Mouse (Mus musculus) embryonic facial prominence, embryonic 12.5 days (tissue): Measurements from ENCODE around the gene Arid1b. TPM values are rescaled to one million over a fixed set of nuclear protein-coding genes. Genes with fewer than 3 reads are reported as not detected.

Source experiments
- ATAC-seq: fragments of 200-750 bp; cut with Nextera tagmentation; 2 replicates; pipeline ENCODE4 v1.8.0; 2017; ENCODE audit not compliant: insufficient number of reproducible peaks, insufficient read depth, low FRiP score, low TSS enrichment
- H3K27ac ChIP-seq: fragments of 300-500 bp; sonication (generic); 2 replicates; pipeline ENCODE4 v1.5.1; 2016; ENCODE audit warnings: mild to moderate bottlenecking
- H3K27me3 ChIP-seq: fragments of 300-500 bp; sonication (generic); 2 replicates; pipeline ENCODE4 v1.6.1; 2016; ENCODE audit warnings: mild to moderate bottlenecking, moderate library complexity
- H3K36me3 ChIP-seq: fragments of 300-500 bp; sonication (generic); 2 replicates; pipeline ENCODE4 v1.6.1; 2016; ENCODE audit warnings: mild to moderate bottlenecking
- H3K4me1 ChIP-seq: fragments of 300-500 bp; sonication (generic); 2 replicates; pipeline ENCODE4 v1.6.1; 2016
- H3K4me2 ChIP-seq: fragments of 300-500 bp; sonication (generic); replicated peaks from 2 replicates; pipeline ENCODE4 v1.6.1; 2016; ENCODE audit warnings: mild to moderate bottlenecking, moderate library complexity
- H3K4me3 ChIP-seq: fragments of 300-500 bp; sonication (generic); 2 replicates; pipeline ENCODE4 v1.5.1; 2016; ENCODE audit warnings: mild to moderate bottlenecking
- H3K9ac ChIP-seq: fragments of 300-500 bp; sonication (generic); 2 replicates; pipeline ENCODE4 v1.6.1; 2016; ENCODE audit warnings: mild to moderate bottlenecking, moderate library complexity
- H3K9me3 ChIP-seq: fragments of 300-500 bp; sonication (generic); 2 replicates; pipeline ENCODE4 v1.6.1; 2016; ENCODE audit warnings: mild to moderate bottlenecking, moderate library complexity
- WGBS: fragments of 180-500 bp; shearing (Covaris S2); methylation state at CpG from one replicate; pipeline ENCODE4 v1.1.7; 2016; 5-methylcytosine and 5-hydroxymethylcytosine counted together
- polyA plus RNA-seq: library from polyadenylated mRNA; unstranded; fragments of >200 nt; fragmentation: Nextera tagmentation; extraction: Ambion mirVana; gene quantifications from 2 replicates; pipeline ENCODE4 v1.2.1, GENCODE M21; 2016

The Arid1b gene
- polyA plus RNA-seq, 1 experiment from 2014 or later = 18.5 TPM

DNA sequence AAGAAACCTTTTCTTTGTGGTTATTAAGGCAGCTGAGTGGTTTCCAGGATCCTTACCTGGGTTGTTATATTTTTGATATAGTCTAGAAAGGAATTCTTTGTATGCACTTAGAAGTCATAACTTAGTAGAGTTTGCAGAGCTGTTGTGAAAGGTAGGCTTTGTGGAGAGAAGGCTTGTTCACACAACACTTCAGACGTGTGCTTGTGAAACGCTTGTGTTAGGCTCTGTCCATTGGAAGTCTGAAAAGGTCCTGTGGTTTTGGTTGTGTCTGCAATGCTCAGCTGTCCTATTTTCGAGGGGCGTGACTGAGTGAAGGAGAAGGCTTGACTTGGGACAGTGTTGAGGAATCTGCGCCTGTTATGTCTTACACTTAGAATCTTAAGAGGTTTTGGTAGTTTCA lies 51.5 kb downstream of the Arid1b start:
- Histone ChIP-seq H3K4me1 (peaks cover 11% of the 10 kb centered on the region; the same call in 1 of the 2 replicates), H3K27me3 (no peaks in the 10 kb centered on the region), H3K9ac (no peak overlapping the region), H3K9me3 (no peaks in the 10 kb centered on the region), H3K4me2 (no peak overlapping the region), H3K36me3 (peaks cover 9% of the 10 kb centered on the region), H3K27ac (no peak overlapping the region), H3K4me3 (no peak overlapping the region)
- 86% methylated on average over 5 of the region's 5 CpGs for WGBS
- no peak for ATAC-seq

DNA sequence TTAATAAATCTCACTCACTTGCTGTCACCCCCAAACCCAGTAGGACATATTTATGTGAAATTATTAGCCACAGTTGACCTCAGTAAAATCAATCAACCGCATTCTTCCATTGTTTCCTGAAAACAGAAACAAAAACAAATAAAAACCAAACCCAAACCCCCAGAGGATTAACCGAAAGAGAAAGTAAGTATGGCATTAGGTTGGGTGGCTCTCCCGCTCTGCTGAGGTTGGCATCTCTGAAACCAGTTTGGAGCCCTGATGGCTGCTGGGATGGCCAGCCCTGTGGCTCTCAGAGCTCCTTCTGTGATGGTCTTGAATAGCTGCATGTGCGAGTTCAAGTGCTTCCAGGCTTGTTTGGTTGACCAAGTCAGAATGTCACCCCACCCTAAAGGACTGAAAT lies 53.2 kb downstream of the Arid1b start:
- 94% methylated on average over 4 of the region's 4 CpGs for WGBS
- Histone ChIP-seq H3K4me2 (no peak overlapping the region), H3K9me3 (no peaks in the 10 kb centered on the region), H3K9ac (no peak overlapping the region), H3K4me1 (peaks cover 13% of the 10 kb centered on the region; the same call in 1 of the 2 replicates), H3K27me3 (no peaks in the 10 kb centered on the region), H3K4me3 (no peak overlapping the region), H3K27ac (no peak overlapping the region), H3K36me3 (peaks cover 3% of the 10 kb centered on the region; the same call in 1 of the 2 replicates)
- no peak for ATAC-seq

DNA sequence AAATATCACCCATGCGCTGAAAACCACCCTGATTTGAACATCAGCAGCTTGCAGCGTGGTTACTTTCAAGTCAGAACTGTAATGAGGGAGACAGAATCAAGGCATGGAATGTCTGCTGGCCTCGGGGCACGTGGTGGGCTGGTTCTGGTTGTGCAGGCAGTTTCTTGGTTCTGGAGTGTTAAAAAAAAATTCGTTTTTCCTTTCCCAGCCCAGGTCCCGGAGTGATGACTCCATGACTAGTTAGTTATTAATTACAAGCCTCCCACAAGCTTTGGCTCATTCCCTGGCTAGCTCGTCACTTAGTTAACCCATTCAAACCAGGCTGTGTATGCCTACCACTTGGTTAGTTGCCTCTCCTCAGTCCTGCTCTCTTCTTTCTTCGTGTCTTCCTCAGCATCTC lies 56.1 kb downstream of the Arid1b start:
- Histone ChIP-seq H3K9me3 (no peaks in the 10 kb centered on the region), H3K4me3 (no peak overlapping the region), H3K27me3 (no peaks in the 10 kb centered on the region), H3K36me3 (no peaks in the 10 kb centered on the region), H3K4me1 (peaks cover 20% of the 10 kb centered on the region), H3K4me2 (no peak overlapping the region), H3K9ac (no peak overlapping the region), H3K27ac (no peak overlapping the region)
- ATAC-seq = no peak
- 81% methylated on average over 8 of the region's 8 CpGs for WGBS

DNA sequence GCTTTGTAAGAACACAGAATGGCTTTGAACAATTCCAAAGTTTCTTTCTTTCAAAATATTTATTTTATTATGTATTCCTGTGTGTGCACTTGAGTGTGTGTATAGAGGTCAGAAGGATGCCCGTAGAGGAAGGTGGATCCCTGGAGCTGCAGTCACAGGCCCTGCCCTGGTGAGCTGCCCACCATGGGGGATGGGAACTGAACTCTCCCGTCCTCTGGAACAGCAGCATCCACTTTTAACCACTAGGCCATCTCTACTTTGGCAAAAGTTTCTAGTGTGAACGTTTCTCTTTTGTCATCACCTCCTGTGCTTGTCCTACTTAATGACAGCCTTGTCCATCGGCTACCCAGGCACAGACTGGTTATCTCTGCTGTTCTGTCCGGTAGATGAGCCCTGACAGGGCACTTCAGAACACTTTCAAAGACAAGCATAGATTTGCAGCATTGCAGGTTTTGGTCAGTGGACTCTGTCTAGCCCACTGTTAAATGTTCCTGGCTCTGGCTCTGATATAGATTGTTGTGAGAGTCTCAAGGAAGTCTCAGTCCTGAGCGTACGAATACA lies 56.9 kb downstream of the Arid1b start:
- no peak for ATAC-seq
- Histone ChIP-seq H3K27ac (no peak overlapping the region), H3K4me3 (no peak overlapping the region), H3K27me3 (no peaks in the 10 kb centered on the region), H3K36me3 (no peaks in the 10 kb centered on the region), H3K4me2 (no peak overlapping the region), H3K9me3 (no peaks in the 10 kb centered on the region), H3K4me1 (peaks cover 26% of the 10 kb centered on the region), H3K9ac (no peak overlapping the region)
- WGBS = 84% methylated on average over 7 of the region's 7 CpGs

DNA sequence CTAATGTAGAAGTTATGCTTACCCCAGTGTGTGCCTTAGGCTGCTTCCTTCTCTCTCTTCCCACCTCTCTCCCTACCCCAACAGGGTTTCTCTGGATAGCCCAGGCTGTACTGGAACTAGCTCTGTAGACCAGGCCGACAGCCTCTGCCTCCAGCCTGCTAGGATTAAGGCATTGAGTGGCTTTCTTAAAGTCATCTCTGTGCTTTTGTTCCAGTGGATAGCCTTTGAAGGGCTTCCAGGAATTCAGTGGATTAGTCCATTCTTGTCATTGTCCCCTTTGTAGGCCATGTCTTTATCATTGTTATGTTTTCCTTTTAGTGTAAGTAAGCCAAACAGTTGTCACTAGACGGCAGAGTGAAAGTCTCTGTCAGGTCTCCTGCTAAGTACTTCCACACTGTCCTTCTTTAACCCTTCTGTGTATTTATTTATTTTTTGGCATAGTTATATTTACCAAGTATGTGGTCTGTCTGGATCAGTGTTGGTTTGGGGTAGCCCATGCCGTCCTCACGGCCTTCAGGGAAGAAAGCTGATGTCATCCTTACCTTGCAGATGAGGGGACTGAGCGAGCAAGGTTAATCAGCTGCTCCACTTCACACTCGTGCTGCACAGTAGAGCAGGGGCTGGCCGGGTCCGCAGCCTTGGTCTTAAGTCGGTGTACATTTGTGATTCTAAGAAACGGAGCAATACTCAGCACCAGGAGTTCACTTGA lies 58.1 kb downstream of the Arid1b start:
- H3K27ac ChIP-seq = no peak overlapping the region
- no peak overlapping the region for H3K4me2 ChIP-seq
- no peak overlapping the region for H3K4me3 ChIP-seq
- 76% methylated on average over 10 of the region's 10 CpGs for WGBS
- H3K4me1 ChIP-seq = peaks cover 37% of the 10 kb centered on the region
- H3K36me3 ChIP-seq = no peaks in the 10 kb centered on the region
- H3K9ac ChIP-seq = no peak overlapping the region
- no peaks in the 10 kb centered on the region for H3K27me3 ChIP-seq
- H3K9me3 ChIP-seq = no peaks in the 10 kb centered on the region
- ATAC-seq = no peak

DNA sequence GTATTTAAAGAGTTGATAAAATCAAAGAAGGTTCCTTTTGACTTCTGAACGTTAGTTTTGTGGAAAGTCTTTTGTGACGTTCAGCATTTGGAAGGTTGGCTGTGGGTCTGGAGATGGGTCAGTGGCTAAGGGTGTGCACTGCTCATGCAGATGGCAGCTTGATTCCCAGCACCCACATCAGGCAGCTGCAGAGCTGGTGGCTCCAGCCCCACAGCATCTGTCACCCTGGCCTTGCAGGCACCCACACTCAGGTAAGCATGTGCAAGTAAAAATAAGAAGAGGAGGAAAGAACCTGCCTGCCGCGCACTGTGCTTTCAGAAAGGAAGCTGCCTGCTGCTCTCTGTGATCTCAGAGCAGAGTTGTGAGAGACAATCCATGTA lies 58.7 kb downstream of the Arid1b start:
- H3K9me3 ChIP-seq = no peaks in the 10 kb centered on the region
- no peak overlapping the region for H3K27ac ChIP-seq
- no peak for ATAC-seq
- H3K4me3 ChIP-seq = no peak overlapping the region
- H3K27me3 ChIP-seq = no peaks in the 10 kb centered on the region
- WGBS = 90% methylated on average over 4 of the region's 4 CpGs
- H3K4me1 ChIP-seq = peaks cover 43% of the 10 kb centered on the region
- no peaks in the 10 kb centered on the region for H3K36me3 ChIP-seq
- no peak overlapping the region for H3K9ac ChIP-seq
- H3K4me2 ChIP-seq = no peak overlapping the region

DNA sequence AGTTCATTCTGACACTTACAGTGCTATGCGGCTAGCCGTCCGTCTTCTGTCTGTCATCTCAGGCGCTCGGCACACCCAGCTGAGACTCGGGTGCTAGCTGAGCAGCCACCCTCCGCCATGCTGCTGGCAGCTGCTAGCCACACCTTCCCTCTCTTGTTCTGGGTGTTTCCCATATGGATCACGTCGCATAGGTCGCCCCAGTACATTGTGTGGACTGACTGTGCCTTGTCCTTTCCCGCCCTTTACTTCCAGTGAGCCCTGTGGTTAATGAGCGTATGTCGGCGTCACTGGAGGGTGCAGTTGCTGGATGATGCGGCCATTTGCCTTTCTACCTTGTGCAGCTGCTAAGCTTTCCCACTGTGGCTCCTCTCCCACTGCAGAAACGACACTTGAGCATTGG lies 59.1 kb downstream of the Arid1b start:
- WGBS = 81% methylated on average over 16 of the region's 16 CpGs
- H3K4me3 ChIP-seq = no peak overlapping the region
- no peaks in the 10 kb centered on the region for H3K36me3 ChIP-seq
- peaks cover 46% of the 10 kb centered on the region for H3K4me1 ChIP-seq
- no peak overlapping the region for H3K9ac ChIP-seq
- H3K9me3 ChIP-seq = no peaks in the 10 kb centered on the region
- no peak for ATAC-seq
- H3K27ac ChIP-seq = no peak overlapping the region
- no peak overlapping the region for H3K4me2 ChIP-seq
- H3K27me3 ChIP-seq = no peaks in the 10 kb centered on the region

DNA sequence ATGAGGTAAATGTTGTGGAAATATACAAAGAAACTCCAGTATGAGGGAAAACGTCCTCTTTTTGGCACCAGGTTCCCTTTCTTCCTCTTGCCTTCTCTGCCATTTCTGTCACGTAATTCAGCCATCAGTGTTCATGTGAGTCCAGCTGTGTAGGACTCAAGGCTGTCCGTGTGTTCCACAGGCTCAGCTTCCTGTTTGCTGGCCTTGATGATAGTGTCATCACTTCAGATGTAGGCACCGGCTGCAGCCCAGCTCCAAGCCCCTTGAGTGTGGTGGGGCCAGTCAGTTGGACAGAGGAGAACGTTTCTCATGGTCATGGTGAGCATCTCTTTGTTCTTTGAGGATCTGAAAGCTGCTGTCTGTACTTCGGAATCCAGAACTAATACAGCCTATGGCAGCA lies 61.3 kb downstream of the Arid1b start:
- Histone ChIP-seq H3K4me1 (peaks cover 62% of the 10 kb centered on the region), H3K9ac (no peak overlapping the region), H3K4me3 (no peak overlapping the region), H3K9me3 (no peaks in the 10 kb centered on the region), H3K27ac (no peak overlapping the region), H3K27me3 (no peaks in the 10 kb centered on the region), H3K4me2 (no peak overlapping the region), H3K36me3 (no peaks in the 10 kb centered on the region)
- WGBS = 77% methylated on average over 6 of the region's 6 CpGs
- ATAC-seq = no peak

DNA sequence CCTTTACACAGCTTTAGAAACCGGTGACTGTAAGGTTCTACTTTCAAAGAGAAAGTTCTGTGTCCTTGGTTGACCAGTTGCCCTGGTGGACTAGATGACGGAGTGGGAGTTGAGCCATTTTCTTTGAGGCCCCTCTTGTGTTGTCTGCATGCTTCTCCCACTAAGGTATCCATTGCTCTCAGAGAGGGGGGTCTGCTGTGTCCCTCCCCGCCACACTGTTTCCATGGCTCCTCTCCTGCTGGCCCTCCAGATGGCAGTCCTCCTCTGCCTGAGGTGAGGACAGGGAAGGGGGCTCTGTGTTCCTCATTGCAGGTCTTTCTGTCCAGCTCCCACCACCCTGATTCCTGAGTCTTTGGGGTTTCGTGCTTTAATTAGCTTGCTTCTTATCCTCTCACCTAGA lies 62.5 kb downstream of the Arid1b start:
- H3K9ac ChIP-seq = peak overlapping the region; percentile 10; the same call in 1 of the 2 replicates
- no peak overlapping the region for H3K4me2 ChIP-seq
- H3K4me3 ChIP-seq = no peak overlapping the region
- no peak for ATAC-seq
- H3K27ac ChIP-seq = 0 out of 2 replicates have a peak overlapping the region, but pooled peaks have one; percentile 17
- H3K27me3 ChIP-seq = no peaks in the 10 kb centered on the region
- H3K36me3 ChIP-seq = no peaks in the 10 kb centered on the region
- H3K4me1 ChIP-seq = peaks cover 65% of the 10 kb centered on the region
- WGBS = 68% methylated on average over 4 of the region's 4 CpGs
- H3K9me3 ChIP-seq = no peaks in the 10 kb centered on the region

DNA sequence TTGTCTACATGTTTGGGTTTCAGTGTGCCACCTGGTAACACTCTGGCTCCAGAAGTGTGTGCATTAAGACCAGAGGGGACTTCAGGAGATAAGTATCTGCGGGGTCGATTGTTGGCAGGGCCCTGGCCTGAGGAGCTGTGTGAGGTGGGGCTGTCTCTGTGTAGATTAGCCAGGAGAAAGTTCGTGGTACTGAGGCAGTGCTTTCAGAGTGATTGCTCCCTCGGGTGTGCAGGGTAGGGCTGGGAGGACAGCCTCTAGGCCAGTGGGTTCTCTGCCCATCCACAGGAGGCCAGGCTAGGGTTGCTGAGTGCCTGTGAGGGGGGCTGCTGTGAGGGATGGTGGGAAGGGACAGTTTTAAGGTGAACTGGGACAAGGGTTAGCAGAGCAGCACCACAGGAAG lies 63.2 kb downstream of the Arid1b start:
- Histone ChIP-seq H3K9me3 (no peaks in the 10 kb centered on the region), H3K4me3 (no peak overlapping the region), H3K4me2 (0 out of 2 replicates have a peak overlapping the region, but pooled peaks have one; percentile 5), H3K27me3 (no peaks in the 10 kb centered on the region), H3K27ac (no peak overlapping the region), H3K4me1 (peaks cover 67% of the 10 kb centered on the region), H3K36me3 (no peaks in the 10 kb centered on the region), H3K9ac (peak overlapping the region; percentile 10; the same call in 1 of the 2 replicates)
- ATAC-seq = no peak
- 11% methylated on average over 4 of the region's 4 CpGs for WGBS

DNA sequence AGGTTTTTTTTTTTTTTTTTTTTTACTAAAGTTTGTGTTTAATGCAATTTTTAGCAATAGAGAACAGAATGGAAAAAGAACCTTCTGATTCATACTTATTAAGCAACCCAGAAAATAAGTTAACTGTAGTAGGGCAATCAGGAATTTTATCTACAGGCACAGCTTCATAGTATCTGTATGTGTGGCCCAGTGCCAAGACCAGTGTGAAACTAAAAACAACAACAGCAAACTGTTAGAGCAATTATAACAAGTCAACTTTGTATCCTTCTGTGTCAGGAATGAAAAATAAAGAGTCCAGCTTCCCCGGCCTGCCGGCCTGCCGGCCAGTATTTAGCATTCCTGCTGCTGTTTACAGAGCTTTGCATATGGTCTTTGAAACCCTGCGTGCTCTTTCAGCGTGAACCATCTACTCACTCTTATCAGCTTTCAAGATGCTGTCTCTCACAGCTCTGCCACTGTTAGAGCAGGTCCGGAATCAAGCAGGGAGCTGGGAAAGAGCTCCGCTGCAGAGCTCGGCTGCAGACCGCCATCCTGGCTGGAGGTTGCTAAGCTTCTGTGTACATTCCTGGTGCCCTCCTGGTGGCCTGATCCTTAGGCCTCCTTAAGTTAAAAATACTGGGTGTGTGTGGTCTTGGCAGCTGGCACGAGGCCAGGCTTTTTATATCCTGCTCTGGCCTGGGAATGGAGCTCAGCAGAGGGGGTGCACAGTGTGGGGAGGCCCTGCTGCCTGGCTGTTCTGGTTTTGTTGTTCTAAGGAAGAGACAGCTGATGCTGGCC lies 64.0 kb downstream of the Arid1b start:
- no peak overlapping the region for H3K9ac ChIP-seq
- 7% methylated on average over 10 of the region's 10 CpGs for WGBS
- H3K9me3 ChIP-seq = no peaks in the 10 kb centered on the region
- H3K4me3 ChIP-seq = no peak overlapping the region
- peaks cover 62% of the 10 kb centered on the region for H3K4me1 ChIP-seq
- peak overlapping the region; percentile 33 for H3K4me2 ChIP-seq
- no peaks in the 10 kb centered on the region for H3K27me3 ChIP-seq
- peak overlapping the region; percentile 69 for H3K27ac ChIP-seq
- ATAC-seq = peak; percentile 84
- H3K36me3 ChIP-seq = no peaks in the 10 kb centered on the region

DNA sequence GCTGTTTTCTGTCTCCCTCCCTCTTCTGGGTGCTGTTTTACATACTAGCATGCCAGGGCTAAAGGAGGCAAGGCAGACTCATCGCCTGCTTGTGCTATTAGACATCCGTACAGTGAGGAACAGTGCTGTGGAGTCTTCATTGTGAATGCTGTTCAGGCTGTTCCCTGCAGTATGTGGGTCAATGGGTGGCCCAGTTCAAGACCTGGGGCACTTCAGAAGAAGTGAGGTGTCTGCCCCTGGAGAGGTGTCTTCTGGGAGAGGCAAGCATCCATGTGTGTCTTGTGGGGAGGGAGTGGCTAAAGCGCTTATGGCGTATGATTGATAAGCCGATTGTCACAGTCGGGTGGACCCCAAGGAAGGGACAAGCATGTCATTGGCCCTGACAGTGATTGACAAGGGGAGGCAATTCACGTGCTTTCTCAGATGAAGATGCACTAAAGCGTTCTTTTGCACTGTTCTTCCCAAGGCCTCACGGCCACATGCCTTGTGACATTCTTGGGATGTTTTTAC lies 65.0 kb downstream of the Arid1b start:
- ATAC-seq = no peak

More for the DNA sequence above, 65.0 kb downstream of the Arid1b start:
- no peak overlapping the region for H3K4me2 ChIP-seq
- WGBS = 75% methylated on average over 9 of the region's 9 CpGs
- peaks cover 56% of the 10 kb centered on the region for H3K4me1 ChIP-seq
- no peaks in the 10 kb centered on the region for H3K27me3 ChIP-seq
- H3K27ac ChIP-seq = no peak overlapping the region
- H3K9me3 ChIP-seq = no peaks in the 10 kb centered on the region
- no peak overlapping the region for H3K9ac ChIP-seq
- H3K36me3 ChIP-seq = no peaks in the 10 kb centered on the region
- H3K4me3 ChIP-seq = no peak overlapping the region
